Mouse (Mus musculus) heart, embryonic 11.5 days (tissue): Measurements from ENCODE around the gene Adamts3. TPM values are rescaled to one million over a fixed set of nuclear protein-coding genes. Genes with fewer than 3 reads are reported as not detected.
A peak's percentile ranks its signal among the peaks of the same experiment; 100 is the strongest.

ENCODE experiments used
- ATAC-seq: fragments of 200-750 bp; cut with Nextera tagmentation; replicated peaks from 2 replicates; pipeline ENCODE4 v1.8.0; 2017; ENCODE audit warnings: moderate library complexity; ENCODE audit not compliant: insufficient number of reproducible peaks, low FRiP score, low TSS enrichment
- H3K27ac ChIP-seq: fragments of 300-500 bp; sonication (generic); 2 replicates; pipeline ENCODE4 v1.5.1; 2014; ENCODE audit warnings: mild to moderate bottlenecking, low read depth, low read length
- H3K27me3 ChIP-seq: fragments of 300-500 bp; sonication (generic); 2 replicates; pipeline ENCODE4 v1.6.1; 2014; ENCODE audit warnings: mild to moderate bottlenecking, low read length, mixed read lengths; ENCODE audit not compliant: control insufficient read depth, insufficient read depth
- H3K36me3 ChIP-seq: fragments of 300-500 bp; sonication (generic); 2 replicates; pipeline ENCODE4 v1.6.1; 2014; ENCODE audit warnings: mild to moderate bottlenecking, low read length, moderate library complexity, mixed read lengths; ENCODE audit not compliant: control insufficient read depth, insufficient read depth
- H3K4me1 ChIP-seq: fragments of 300-500 bp; sonication (generic); 2 replicates; pipeline ENCODE4 v1.6.1; 2014; ENCODE audit warnings: low read length; ENCODE audit not compliant: control insufficient read depth, insufficient read depth
- H3K4me2 ChIP-seq: fragments of 300-500 bp; sonication (generic); 2 replicates; pipeline ENCODE4 v1.6.1; 2014; ENCODE audit warnings: mild to moderate bottlenecking, moderate library complexity
- H3K4me3 ChIP-seq: fragments of 300-500 bp; sonication (generic); 2 replicates; pipeline ENCODE4 v1.5.1; 2014; ENCODE audit warnings: low read depth, low read length
- H3K9ac ChIP-seq: fragments of 300-500 bp; sonication (generic); 2 replicates; pipeline ENCODE4 v1.6.1; 2014; ENCODE audit warnings: mild to moderate bottlenecking, low read depth, low read length, moderate library complexity
- H3K9me3 ChIP-seq: fragments of 300-500 bp; sonication (generic); replicated peaks from 2 replicates; pipeline ENCODE4 v1.6.1; 2016; ENCODE audit warnings: low read length; ENCODE audit not compliant: control insufficient read depth
- WGBS: fragments of 180-500 bp; shearing (Covaris S2); extraction: QIAGEN DNeasy Blood & Tissue Kit; methylation state at CpG from one replicate; pipeline ENCODE4 v1.1.7; 2014; ENCODE audit not compliant: insufficient replicate concordance; 5-methylcytosine and 5-hydroxymethylcytosine counted together
- polyA plus RNA-seq: library from polyadenylated mRNA; unstranded; fragments of >200 nt; fragmentation: Nextera tagmentation; extraction: Ambion mirVana; gene quantifications from 2 replicates; pipeline ENCODE4 v1.2.1, GENCODE M21; 2014

The Adamts3 gene
- polyA plus RNA-seq, 1 experiment from 2014 or later, result 4.1 TPM

DNA sequence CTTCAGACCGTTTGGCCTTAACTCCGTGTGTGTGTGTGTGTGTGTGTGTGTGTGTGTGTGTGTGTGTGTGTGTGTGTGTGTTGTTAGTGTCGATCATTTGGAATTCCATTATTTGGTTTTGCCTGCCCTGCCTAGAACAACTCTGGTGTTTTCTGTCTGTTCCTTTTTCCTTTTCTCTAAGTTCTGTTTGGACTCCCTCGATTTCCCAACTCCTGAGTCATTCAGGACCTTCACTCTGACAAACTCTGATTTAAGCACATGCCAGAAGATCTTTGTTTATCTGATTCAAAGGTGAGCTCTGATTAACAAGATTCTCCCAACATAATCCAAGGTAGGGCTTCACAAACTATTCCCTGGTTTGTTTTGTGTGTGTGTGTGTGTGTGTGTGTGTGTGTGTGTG, 1.9 kb upstream of the Adamts3 start:
- 61% methylated on average over 4 of the region's 4 CpGs for WGBS
- Histone ChIP-seq H3K9ac (no peak overlapping the region), H3K27me3 (no peaks in the 10 kb centered on the region)

GRCm38 (mm10) chr5:89883908-89884204, 722 bp upstream of the Adamts3 start:
- Histone ChIP-seq H3K4me1 (no peaks in the 10 kb centered on the region), H3K9me3 (no peaks in the 10 kb centered on the region), H3K27me3 (no peaks in the 10 kb centered on the region), H3K27ac (no peak overlapping the region), H3K9ac (peak overlapping the region; percentile 77; the same call in 1 of the 2 replicates), H3K36me3 (no peaks in the 10 kb centered on the region), H3K4me2 (peak overlapping the region; percentile 100), H3K4me3 (peak overlapping the region; percentile 75; the same call in 1 of the 2 replicates)
- 1% methylated on average over 8 of the region's 8 CpGs for WGBS
- ATAC-seq, result no peak

More for the DNA sequence above, 1.9 kb upstream of the Adamts3 start:
- Histone ChIP-seq H3K4me2 (no peak overlapping the region), H3K4me1 (no peaks in the 10 kb centered on the region), H3K36me3 (no peaks in the 10 kb centered on the region), H3K27ac (no peak overlapping the region), H3K9me3 (no peaks in the 10 kb centered on the region), H3K4me3 (no peak overlapping the region)
- ATAC-seq, result no peak

DNA sequence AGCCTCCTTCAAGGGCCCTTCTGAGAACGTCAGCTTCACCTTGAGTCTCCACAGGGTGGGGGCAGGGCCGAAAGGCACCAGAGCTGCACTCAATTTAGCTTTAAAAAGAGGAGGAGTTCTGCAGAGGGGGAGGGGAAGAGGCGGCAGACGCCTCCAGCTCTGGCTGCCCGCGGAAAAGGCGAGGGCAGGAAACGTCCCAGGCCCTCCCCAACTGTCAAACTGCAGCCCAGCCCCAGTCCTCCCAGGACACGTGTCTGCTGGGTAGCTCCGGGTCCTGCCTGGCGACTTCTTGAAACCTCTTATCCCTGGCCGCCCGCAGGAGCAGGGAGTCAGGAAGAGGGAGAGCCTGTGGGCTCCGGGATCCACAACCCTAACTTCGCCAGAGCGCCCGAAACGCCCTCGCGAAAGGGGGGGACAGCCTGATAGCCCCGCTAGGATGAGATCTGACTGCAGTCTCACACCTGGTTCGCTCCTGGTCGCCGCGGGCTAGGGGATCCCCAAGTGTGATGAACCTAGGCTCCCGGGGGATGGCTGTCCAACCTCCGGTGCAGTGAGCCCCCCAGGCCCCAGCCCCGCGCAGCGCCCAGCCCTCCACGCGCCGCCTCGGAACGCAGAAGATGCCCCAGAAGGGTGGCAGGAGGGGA, 921 bp downstream of the Adamts3 start:
- ATAC-seq, result peak; percentile 77

GRCm38 (mm10) chr5:89881425-89881824, 1.7 kb downstream of the Adamts3 start:
- Histone ChIP-seq H3K9ac (no peak overlapping the region), H3K27ac (no peak overlapping the region)
- 26% methylated on average over 4 of the region's 4 CpGs for WGBS

More for the DNA sequence above, 921 bp downstream of the Adamts3 start:
- H3K27me3 ChIP-seq, result no peaks in the 10 kb centered on the region
- peak overlapping the region; percentile 67 for H3K9ac ChIP-seq
- peak overlapping the region; percentile 75 for H3K4me3 ChIP-seq
- no peaks in the 10 kb centered on the region for H3K9me3 ChIP-seq
- no peaks in the 10 kb centered on the region for H3K4me1 ChIP-seq
- H3K27ac ChIP-seq, result no peak overlapping the region
- H3K4me2 ChIP-seq, result peak overlapping the region; percentile 100
- under 1% methylated on average over 35 of the region's 35 CpGs for WGBS
- H3K36me3 ChIP-seq, result no peaks in the 10 kb centered on the region

DNA sequence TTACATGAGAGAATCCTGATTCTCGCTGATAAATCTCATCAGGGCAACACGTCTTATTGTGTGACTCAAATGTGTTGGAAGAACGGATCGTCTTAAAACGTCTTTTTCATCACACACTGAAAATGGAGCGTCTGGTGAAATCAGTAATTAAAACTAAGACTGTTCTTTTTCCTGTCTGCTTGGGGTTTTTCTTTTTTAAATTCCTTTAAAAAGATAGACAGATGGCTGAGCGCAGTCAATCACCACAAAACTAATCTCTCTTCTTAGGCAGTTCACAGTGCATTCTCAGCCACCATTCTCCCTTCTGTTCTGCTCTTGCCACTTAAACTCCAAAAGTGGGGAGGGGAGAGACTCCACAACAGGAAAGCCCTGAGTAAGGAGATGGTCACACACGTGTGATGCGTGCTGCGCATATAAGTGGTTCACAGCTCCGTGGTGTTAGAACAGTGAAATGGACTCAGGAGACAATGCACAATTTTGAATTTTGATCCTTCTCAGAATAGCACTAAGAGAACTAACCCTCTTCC, 4.2 kb downstream of the Adamts3 start:
- Histone ChIP-seq H3K27me3 (no peaks in the 10 kb centered on the region), H3K4me2 (no peak overlapping the region), H3K9ac (no peak overlapping the region), H3K4me1 (no peaks in the 10 kb centered on the region), H3K9me3 (no peaks in the 10 kb centered on the region), H3K4me3 (no peak overlapping the region), H3K27ac (no peak overlapping the region), H3K36me3 (no peaks in the 10 kb centered on the region)
- WGBS, result 82% methylated on average over 11 of the region's 11 CpGs
- no peak for ATAC-seq

More at GRCm38 (mm10) chr5:89881425-89881824, 1.7 kb downstream of the Adamts3 start:
- peak overlapping the region; percentile 100 for H3K4me2 ChIP-seq
- H3K9me3 ChIP-seq, result no peaks in the 10 kb centered on the region
- H3K4me3 ChIP-seq, result peak overlapping the region; percentile 75
- ATAC-seq, result no peak
- no peaks in the 10 kb centered on the region for H3K4me1 ChIP-seq
- no peaks in the 10 kb centered on the region for H3K36me3 ChIP-seq
- no peaks in the 10 kb centered on the region for H3K27me3 ChIP-seq

DNA sequence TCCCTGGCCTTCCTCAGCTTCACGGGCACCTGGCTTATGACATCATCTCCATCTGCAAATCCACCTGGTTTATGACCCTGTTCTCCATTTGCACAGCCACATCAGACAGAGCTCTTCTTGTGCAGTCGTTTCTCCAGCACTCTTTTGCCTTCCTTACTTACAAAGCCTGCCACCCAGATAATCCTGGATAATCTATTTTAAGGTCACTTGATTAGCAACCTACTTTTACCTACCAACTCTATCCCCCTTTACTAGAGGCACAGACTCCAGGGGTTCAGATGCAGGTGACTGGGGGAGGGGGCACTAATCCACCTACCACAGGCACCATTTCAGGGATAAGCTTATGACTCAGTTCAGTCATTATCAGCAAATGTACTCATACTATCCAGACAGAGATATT, 10.5 kb downstream of the Adamts3 start:
- Histone ChIP-seq H3K27me3 (no peaks in the 10 kb centered on the region), H3K4me1 (0 out of 2 replicates have a peak, but pooled peaks cover 5% of the 10 kb centered on the region), H3K36me3 (no peaks in the 10 kb centered on the region), H3K4me3 (no peak overlapping the region), H3K27ac (no peak overlapping the region), H3K9me3 (no peaks in the 10 kb centered on the region), H3K9ac (no peak overlapping the region), H3K4me2 (no peak overlapping the region)
- WGBS, result 39% methylated on average over 2 of the region's 2 CpGs
- ATAC-seq, result no peak

DNA sequence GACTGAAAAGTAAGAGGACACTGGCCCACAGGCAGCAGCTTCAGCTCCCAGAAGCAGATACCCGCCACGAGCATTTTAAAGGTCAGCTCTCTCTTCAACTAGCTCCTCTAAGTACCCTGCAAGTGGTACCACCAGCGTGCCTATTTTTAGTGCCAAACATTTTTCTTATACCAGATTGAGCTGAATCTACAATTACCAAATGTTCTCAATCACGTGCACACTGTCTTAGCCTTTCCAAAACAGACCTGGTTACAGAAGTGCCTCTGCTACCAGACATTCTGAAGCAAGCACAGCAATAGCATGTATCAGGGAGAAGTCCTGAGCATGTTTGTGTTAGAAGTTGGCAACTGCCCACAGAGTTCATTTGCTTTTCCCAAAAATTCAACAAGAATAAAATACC, 23.5 kb downstream of the Adamts3 start:
- WGBS, result 46% methylated on average over 4 of the region's 4 CpGs
- Histone ChIP-seq H3K4me2 (no peak overlapping the region), H3K36me3 (no peaks in the 10 kb centered on the region), H3K9me3 (no peaks in the 10 kb centered on the region), H3K27me3 (no peaks in the 10 kb centered on the region), H3K4me3 (no peak overlapping the region), H3K4me1 (no peaks in the 10 kb centered on the region), H3K27ac (no peak overlapping the region), H3K9ac (no peak overlapping the region)
- no peak for ATAC-seq

DNA sequence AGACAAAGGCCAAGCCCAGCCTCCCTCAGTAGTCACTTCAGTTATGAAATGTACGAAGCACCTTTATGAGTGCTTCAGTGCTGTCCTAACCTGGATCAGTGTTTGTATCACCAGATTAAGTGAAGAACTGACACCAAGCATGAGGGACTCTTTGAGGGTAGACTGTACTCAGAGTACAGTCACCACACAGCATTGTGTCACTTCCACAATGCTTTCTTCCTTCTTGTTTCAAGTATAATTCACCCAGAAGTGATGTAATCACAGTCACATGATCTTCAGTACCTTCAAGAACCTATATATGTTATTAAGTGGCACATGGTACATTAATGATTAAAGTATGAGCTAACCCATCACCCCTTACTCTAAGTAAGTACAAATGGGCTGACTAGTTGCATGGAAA, 24.3 kb downstream of the Adamts3 start:
- Histone ChIP-seq H3K27me3 (no peaks in the 10 kb centered on the region), H3K9me3 (no peaks in the 10 kb centered on the region), H3K4me2 (no peak overlapping the region), H3K36me3 (no peaks in the 10 kb centered on the region), H3K4me3 (no peak overlapping the region), H3K9ac (no peak overlapping the region), H3K4me1 (no peaks in the 10 kb centered on the region), H3K27ac (no peak overlapping the region)
- no peak for ATAC-seq
- 88% methylated on average over 1 of the region's 1 CpGs for WGBS

DNA sequence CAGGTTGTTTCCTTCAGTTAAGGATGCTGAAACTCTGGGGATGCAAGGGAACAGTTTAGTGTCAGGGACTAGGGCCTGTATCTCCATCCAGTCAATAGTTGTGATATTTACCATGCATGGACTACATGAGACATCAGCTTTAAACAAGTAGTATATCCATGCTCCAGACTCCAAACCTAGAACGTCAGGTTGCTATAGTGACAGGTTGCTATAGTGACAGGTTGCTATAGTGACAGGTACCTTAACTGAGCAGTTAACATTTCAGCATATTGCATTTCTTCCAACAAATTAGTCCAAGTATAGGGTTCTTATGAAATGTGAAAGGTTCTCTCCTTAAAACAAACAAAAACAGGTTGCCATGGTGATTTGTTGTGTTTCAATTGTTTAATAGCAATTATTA, 36.6 kb downstream of the Adamts3 start:
- no peak overlapping the region for H3K27ac ChIP-seq
- 71% methylated on average over 1 of the region's 1 CpGs for WGBS

More for the DNA sequence above, 36.6 kb downstream of the Adamts3 start:
- peaks cover 7% of the 10 kb centered on the region; the same call in 1 of the 2 replicates for H3K4me1 ChIP-seq
- H3K9ac ChIP-seq, result no peak overlapping the region
- no peak overlapping the region for H3K4me3 ChIP-seq
- no peak overlapping the region for H3K4me2 ChIP-seq
- no peaks in the 10 kb centered on the region for H3K36me3 ChIP-seq
- no peaks in the 10 kb centered on the region for H3K27me3 ChIP-seq
- no peak for ATAC-seq
- no peaks in the 10 kb centered on the region for H3K9me3 ChIP-seq
